Mouse (Mus musculus): ENCODE measurements around the gene Plk2.

DNA sequence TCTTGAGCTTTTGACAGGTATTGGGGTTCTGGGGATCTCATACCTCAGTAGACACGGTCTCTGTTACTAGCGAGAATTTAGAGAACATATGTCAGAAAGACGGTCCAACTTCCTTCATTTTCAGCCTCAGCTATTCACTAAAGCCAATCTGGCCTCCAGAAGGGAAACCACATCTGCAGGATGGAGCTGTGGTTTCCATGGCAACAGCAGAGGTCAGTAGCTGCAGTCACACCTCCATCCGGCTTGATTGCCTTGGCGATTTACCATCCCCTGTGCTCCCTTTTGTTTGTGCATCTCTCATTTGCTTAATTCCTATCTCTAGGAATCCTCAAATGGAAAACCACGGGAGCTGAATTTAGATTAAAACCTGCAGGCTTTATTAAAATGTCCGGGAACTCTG lies 48.1 kb upstream of the Plk2 start:
- TF ChIP-seq CTCF (IDR thresholded peaks at IDR 0.05; ENCODE audit: low read depth), result no peak
- no peak for TF ChIP-seq EP300 (IDR thresholded peaks at IDR 0.05; ENCODE audit: low read depth)
